Mouse (Mus musculus) olfactory bulb, adult 2 months (tissue): ENCODE data around the gene Ppp2r5c.

ENCODE experiments used
- CTCF ChIP-seq: fragments of 200-500 bp; IDR thresholded peaks from 2 replicates; pipeline ENCODE4 v1.5.1; 2012; ENCODE audit warnings: low read depth, mild to moderate bottlenecking, low read length, moderate library complexity; ENCODE audit not compliant: insufficient read depth
- POLR2A ChIP-seq: fragments of 200-500 bp; IDR thresholded peaks from 2 replicates; pipeline ENCODE4 v1.6.1; 2012; ENCODE audit warnings: mild to moderate bottlenecking, low read depth, low read length, moderate library complexity; ENCODE audit not compliant: insufficient read depth

DNA sequence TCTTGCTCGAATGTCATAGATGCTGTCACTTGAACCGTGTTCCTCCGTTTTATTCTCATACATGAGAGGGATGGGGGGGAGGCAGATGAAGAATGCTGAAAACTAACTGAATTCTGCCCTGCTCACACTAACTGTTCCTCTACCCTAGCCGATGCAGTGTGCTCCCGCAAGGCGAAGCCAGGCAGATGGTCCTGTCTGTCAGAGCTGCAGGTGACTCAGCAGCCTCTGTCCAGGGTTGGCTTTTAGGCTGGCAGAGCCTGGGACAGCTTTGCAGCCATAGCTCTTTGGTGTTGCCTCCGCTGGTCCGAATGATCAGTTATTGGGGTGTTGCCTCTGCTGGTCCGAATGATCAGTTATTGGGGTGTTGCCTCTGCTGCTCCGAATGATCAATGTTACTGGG lies 124.1 kb downstream of the Ppp2r5c start:
- TF ChIP-seq CTCF: no peak
- TF ChIP-seq POLR2A: no peak
